Mouse (Mus musculus) megakaryocyte, embryonic 14.5 days (primary cell): Measurements from ENCODE around the gene Kitl.

ENCODE experiments used
- FLI1 ChIP-seq: IDR thresholded peaks from 2 replicates; pipeline ENCODE4 v1.6.1; 2012; ENCODE audit warnings: low read length, inconsistent platforms, mixed read lengths
- GATA1 ChIP-seq: IDR thresholded peaks from 3 replicates; pipeline ENCODE4 v1.6.1; 2012; ENCODE audit warnings: mixed read lengths, low read length, inconsistent platforms, borderline replicate concordance

GRCm38 (mm10) chr10:100038994-100039393 lies 23.6 kb downstream of the Kitl start:
- no peak for TF ChIP-seq FLI1
- TF ChIP-seq GATA1: no peak
